Mouse (Mus musculus): ENCODE data around the gene Zfp948.

Zfp948 gene

DNA sequence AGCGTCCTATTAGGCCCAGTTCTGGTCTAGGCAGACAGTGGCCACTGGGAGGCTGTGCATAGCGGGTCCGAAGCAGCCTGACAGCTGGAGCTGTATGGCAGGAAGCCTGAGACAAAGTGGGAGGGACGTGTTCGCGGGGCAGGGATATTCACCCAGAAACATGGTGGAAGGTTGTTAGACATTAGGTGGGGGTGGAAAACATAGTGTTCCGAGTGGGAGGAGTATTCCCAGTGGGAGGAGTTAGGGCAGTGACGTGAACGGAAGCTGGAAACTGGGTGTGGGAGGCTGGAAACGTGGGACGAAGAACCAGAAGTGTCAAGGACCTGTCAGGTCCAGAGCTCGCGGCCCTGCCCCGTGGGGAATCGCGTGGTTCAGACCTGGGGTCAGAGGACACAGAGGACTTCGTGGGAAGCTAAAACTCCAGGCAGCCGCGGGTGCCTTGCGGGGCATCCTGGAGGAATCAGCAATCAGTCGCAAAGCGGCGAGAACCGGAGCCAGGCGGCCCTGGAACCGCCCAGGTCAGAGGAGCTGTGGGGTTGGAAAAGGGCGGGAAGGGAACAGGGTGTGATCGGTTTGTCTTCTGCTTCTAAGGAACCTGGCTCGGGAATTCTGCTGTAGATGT lies at the start of gene Zfp948:
Gene Zfp948, plus strand, starts transcription at position 281 of the 622 bp plus-strand sequence.
- in situ Hi-C loops (cut with MboI, MseI) = loop anchor here (25.0 kb wide), 1 partner anchor 1970 kb away; no protein-coding TSS in a partner anchor

DNA sequence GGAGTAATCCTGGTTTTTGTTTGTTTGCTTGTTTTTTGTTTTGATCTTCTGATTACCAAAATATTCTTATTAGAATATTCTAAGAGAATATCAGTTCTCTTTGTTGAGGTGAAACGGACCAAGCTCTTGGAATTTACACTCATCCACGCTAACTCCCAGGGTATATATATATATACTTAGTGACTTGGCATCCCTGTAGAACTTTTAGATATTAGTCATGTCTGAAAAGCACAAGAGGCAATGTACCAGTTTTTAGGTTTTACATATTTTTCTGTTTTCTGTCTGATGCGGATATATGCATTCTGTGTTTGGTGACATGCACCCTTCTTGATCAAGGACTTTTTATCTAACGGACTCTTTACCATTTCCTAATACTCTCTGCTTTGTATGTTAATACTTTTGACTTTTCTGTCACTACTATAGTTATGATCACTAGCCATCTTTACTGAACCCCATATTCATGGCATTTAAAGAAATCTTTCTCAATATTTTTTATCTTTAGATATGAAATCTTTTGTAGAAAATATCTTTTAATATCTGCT lies 49.6 kb upstream of the Zfp948 start:
- in situ Hi-C loops (cut with MboI, MseI) = loop anchor here (5.0 kb wide), 1 partner anchor 75 kb away; no protein-coding TSS in a partner anchor

DNA sequence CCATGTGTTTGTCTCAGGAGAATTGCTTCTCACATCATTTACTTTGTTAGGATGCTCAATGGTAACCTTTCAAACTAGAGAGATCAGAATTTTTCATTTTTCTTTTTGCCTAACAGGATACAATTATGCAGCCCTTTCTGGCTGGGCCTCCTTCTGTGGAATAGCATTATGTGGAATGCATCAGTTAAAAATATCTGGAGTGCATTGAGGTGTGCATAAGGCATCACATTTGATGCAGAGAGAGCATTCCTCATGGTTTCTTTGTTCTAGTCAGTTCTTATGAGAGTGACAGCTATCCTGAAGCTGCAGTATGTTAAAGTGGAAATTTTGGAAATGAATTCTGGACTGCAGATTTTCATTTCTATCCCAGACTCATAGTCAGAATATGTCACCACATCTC lies 40.5 kb upstream of the Zfp948 start:
- in situ Hi-C loops (cut with MboI, MseI) = loop anchor here (25.0 kb wide), 1 partner anchor 514 kb away; the partner anchor contains the start of gene Zfp160

GRCm38 (mm10) chr17:21530645-21531330 lies 36.0 kb upstream of the Zfp948 start:
- in situ Hi-C loops (cut with MboI, MseI) = loop anchor here (10.0 to 25.0 kb wide), 2 partner anchors 256 to 518 kb away; partner anchors contain the start of gene Zfp160

GRCm38 (mm10) chr17:21531621-21532020 lies 35.2 kb upstream of the Zfp948 start:
- in situ Hi-C loops (cut with MboI, MseI) = loop anchor here (10.0 to 25.0 kb wide), 2 partner anchors 257 to 519 kb away; partner anchors contain the start of gene Zfp160

DNA sequence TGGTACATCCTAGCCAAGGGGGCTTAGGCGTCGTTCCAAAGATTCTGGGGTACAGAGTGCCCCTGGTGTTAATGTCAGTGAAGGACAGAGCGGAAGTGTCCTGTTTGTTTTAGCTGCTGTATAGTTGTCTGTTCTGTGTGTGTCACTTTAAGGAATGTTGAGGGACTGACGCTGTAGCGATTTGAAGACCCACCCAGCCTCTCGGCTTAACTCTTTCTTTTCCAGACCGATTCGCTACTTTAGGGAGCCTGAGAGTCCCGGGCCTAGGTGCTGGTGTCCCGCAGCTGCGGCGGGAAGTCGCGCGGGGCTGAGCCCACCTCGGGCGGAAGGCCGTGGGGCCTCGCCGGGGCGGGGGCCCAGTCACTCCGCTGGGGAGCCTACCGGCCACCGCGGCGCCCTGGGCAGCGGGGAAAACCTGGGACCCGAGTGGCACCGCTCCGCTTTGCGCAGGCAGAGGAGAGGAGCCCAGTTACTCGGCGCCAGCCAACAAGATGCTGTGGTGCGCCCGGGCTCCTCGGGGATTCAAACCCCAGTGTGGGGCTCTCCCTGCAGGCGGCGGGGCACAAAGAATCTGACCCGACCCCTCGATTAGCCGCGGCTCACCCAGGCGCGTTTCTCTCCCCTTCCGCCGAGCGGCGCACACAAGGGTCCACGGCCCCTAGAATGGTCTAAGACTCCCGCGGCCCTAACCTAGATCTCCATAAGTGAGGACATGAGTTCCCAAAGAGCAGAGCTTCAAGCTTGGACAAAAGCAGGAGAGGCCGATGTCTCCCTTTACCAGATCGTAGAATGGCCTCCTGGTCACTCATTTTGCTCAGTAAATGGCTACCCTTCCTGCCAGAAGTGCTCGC lies 34.5 kb upstream of the Zfp948 start:
- in situ Hi-C loops (cut with MboI, MseI) = loop anchor here (10.0 to 25.0 kb wide), 2 partner anchors 258 to 520 kb away; partner anchors contain the start of gene Zfp160

GRCm38 (mm10) chr17:21533961-21534360 lies 32.8 kb upstream of the Zfp948 start:
- in situ Hi-C loops (cut with MboI, MseI) = loop anchor here (10.0 to 25.0 kb wide), 2 partner anchors 259 to 522 kb away; partner anchors contain the start of gene Zfp160

DNA sequence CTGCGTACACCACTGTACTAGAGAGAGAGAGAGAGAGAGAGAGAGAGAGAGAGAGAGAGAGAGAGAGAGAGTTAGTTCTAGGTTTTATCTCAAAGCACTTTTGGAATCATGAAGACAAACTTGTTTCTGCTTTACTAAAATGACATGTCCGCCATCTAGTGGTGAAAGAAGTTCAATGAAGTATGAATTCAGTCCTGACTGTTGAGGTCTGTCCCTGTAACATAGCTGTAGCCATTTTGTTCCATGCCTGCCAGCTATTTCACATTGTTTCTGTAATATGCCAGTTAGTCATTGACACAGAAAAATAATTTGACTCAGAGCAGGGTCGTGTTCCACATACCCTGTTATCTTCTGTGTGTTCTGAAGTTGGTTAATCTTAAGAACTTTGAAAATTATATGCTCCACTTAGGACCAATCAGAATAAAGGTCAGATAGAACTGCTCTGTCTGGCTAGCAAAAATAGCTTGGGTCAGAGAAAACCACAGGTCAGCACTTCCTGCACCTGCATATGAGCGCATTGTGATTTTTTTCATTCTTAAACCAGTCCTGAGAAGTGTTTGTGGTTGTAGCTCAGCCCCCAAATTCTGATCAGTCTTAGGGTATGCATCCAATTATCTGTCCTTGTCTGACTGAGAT lies 32.2 kb upstream of the Zfp948 start:
- in situ Hi-C loops (cut with MboI, MseI) = loop anchor here (10.0 to 25.0 kb wide), 2 partner anchors 260 to 522 kb away; partner anchors contain the start of gene Zfp160

DNA sequence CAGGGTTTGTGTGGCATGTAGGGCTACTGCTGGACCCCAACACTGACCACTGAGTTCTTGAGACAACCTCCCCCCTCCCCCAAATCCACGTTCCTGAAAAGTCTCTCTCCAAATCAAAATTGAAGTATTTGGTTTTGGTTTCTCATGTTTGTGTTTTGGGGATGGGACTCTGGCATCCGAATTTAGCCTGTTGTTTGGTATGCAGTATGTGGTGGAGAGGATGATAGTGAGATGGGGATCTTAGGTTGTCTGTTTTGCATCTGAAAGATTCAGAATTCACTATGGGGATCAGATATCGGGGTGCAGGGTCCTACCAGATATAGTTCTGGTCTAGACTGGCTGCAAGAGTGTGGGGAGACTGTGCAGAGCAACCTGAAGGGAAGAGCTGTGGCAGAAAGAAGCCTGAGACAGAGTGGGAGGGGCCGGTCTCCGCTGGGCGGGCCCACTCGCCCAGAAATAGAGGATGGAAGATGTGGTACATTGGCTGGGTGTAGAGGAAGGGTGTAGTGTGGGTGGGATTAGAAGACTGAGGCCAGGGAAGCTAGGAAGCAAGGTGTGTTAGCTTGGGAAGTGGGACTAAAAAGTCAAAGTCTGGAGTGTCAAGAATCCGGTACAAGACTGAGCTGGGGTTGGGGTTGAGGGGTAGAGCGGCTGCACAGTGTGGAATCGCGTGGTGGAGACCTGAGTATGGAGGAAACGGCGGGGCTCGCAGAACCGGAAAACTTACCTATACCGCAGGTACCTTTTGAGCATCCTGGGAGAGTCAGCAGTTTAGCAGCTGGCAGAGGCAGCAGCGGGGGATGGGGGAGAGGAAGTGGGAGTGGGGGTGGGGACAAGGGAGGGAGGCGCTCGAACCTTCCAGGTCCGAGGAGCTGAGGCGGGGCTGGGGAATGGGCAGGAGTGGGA lies 31.5 kb upstream of the Zfp948 start, which contains the start of gene Zfp52:
Gene Zfp52, plus strand, starts transcription at position 444 of the 906 bp plus-strand sequence.
- in situ Hi-C loops (cut with MboI, MseI) = loop anchor here (10.0 to 25.0 kb wide), 2 partner anchors 261 to 523 kb away; partner anchors contain the start of gene Zfp160

GRCm38 (mm10) chr17:21536096-21536495 lies 30.7 kb upstream of the Zfp948 start:
- in situ Hi-C loops (cut with MboI, MseI) = loop anchor here (10.0 to 25.0 kb wide), 2 partner anchors 261 to 524 kb away; partner anchors contain the start of gene Zfp160

- in situ Hi-C loops (cut with MboI, MseI) = loop anchor here (10.0 to 25.0 kb wide), 2 partner anchors 262 to 524 kb away; partner anchors contain the start of gene Zfp160
Observed at GRCm38 (mm10) chr17:21536676-21537075, 30.1 kb upstream of the Zfp948 start.

- in situ Hi-C loops (cut with MboI, MseI) = loop anchor here (25.0 kb wide), 1 partner anchor 1979 kb away; no protein-coding TSS in a partner anchor
Observed at GRCm38 (mm10) chr17:21557831-21558230, 9.0 kb upstream of the Zfp948 start.

- in situ Hi-C loops (cut with MboI, MseI) = loop anchor here (25.0 kb wide), 1 partner anchor 1971 kb away; no protein-coding TSS in a partner anchor
Observed at GRCm38 (mm10) chr17:21566220-21566619, 588 bp upstream of the Zfp948 start.

- in situ Hi-C loops (cut with MboI, MseI) = loop anchor here (25.0 kb wide), 1 partner anchor 1970 kb away; no protein-coding TSS in a partner anchor
Observed at GRCm38 (mm10) chr17:21567696-21568095, 888 bp downstream of the Zfp948 start.

- in situ Hi-C loops (cut with MboI, MseI) = loop anchor here (25.0 kb wide), 1 partner anchor 1742 kb away; no protein-coding TSS in a partner anchor
Observed at GRCm38 (mm10) chr17:21579080-21579479, 12.3 kb downstream of the Zfp948 start.

- in situ Hi-C loops (cut with MboI, MseI) = loop anchor here (25.0 kb wide), 1 partner anchor 1742 kb away; no protein-coding TSS in a partner anchor
Observed at GRCm38 (mm10) chr17:21579493-21580175, 12.8 kb downstream of the Zfp948 start.

DNA sequence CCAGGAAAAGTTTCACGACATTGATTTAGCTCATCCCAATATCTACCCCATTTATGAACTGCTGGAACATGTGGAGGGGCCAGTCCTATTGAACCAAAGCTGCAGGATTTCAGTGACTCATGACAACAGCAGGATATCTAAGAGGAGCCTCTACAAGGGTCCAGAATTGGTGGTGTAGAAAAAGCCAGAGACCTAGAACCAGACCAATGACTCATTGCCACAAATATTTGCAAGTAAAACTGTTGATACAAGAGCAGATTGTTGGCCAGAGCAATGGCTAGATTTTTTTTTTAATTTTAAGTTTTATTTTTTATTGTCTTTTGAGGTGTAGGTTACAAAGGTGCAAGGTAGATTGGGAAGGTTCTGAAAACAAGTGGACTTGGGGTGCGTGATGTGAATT lies 18.7 kb downstream of the Zfp948 start:
- in situ Hi-C loops (cut with MboI, MseI) = loop anchor here (25.0 kb wide), 1 partner anchor 1748 kb away; no protein-coding TSS in a partner anchor

GRCm38 (mm10) chr17:21616356-21616755 lies 49.5 kb downstream of the Zfp948 start:
- in situ Hi-C loops (cut with MboI, MseI) = no loop called here

Data from T-helper 2 cell (primary cell).